Mouse (Mus musculus): ENCODE data around the gene Unc119b.
"Not testable (repeated sequence)": the region's sequence is repeated elsewhere in the genome, so short reads cannot be mapped to it uniquely, and the experiment has no call there.

Unc119b gene

DNA sequence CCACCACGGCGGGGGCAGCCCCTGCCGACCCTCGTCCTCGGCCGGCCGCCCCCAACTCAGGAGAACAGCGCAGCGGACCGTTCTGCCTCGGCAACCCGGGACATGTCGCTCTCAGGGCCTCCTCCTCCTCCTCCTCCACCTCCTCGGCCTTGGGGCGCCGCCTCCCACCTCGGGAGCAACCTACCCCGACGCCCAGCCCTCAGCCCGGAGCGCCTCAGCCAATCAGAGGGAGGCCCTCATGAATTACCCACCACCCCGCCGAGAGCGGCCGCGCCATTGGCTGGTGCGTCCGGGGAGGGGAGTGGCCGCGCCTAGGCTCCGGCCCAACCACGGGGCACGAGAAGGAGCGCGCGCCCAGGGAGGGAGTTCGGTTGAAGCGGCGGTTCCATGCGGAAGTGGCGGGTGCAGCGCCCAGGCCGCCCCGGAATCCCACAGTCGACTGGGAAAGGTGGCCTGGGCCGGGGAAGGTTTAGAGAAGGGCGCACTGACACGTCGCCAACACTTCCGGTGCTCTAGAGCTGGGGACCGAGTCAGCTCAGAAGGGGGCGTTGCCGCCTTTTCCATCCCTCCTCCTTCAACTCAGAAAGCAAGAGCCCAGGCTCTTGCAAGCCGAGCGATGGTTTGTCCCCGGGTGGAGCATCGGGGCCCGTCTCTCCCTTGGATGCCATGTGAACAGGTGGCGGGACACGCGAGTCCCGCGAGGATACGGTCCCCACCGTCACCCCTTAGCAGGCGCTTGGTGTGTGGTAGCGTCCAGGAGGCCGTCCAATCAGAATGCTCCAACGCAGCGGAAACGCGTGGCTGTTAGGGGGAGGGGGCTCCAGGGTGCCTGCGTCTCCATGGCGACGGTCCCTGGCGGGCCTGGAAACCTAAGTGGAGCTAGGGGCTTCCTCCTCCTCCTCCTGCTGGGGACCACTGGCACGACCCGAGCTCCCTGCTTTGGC lies 23.5 kb upstream of the Unc119b start, which contains the start of gene Mlec:
Gene Mlec (minus strand): TSS at position 140 of the 944 bp plus-strand sequence.
- peak; percentile 98 for DNase-seq (ENCODE audit: low spot score in 2 of 2)

DNA sequence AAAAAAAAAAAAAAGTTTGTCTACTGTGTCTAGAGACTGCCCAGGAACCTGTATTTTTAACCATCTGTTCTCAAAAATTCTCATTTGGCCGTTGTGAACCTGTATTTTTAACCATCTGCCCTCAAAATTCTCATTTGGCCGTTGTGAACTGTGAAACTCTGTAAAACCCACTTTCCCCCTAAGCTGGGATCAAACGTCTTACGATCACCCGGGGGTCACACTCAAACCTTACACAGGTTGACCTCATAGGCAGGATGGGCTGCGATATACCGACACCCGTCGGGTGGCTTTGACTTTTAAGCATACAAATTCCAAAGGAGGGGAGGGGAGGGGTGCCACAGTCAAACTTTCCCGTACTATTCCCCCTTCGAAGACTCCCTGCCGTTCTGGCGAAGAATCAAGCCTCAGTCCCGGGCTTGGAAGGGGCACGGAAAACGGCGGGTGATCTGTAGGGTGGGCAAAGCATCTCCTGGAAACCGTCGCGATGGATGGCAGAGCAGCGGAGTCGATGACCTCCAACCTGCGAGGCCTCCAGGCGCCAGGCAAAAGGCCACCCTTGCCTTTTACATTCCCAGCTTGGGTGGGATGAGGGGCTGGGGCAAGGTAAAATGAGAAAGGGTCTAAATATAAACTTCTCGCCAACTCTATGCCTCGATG lies 22.3 kb upstream of the Unc119b start:
- no peak for DNase-seq (ENCODE audit: low spot score in 2 of 2)

DNA sequence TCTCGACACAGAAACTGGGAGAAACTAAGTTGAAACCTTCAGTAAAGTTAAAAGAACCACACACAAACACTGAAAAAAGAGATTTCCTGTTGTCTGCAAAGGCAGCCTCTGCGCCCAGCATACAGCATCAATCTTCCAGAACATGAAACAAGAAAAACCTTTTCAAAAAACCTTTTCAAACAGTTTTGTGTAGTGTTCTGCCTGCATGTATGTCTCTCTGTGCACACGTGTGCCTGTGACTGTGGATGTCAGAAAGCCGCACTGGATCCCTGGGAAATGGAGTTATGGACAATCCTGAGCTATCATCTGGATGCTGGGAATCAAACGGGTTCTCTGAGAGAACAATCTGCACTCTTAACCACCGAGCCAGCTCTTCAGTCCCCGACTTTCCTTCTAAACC lies 21.6 kb upstream of the Unc119b start:
- DNase-seq (ENCODE audit: low spot score in 2 of 2): no peak

DNA sequence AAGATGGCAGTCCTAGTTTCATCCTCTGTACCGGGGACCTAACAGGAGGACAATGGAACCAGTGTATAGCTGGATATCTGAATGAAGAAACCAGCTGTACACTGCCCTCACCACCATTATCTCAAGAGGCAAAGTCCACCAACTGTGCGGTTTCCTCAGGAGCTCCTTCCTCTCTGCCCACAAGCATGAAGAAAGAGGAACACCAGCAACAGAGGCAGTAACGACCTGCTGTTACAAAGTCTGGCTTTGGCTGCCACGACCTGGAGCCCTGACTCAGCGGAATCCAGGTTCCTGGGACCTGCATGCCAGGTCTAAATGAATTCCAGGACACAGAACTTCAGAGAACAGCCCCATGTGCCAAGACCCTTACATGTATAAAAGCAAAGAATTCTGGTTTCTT lies 21.1 kb upstream of the Unc119b start:
- no peak for DNase-seq (ENCODE audit: low spot score in 2 of 2)

DNA sequence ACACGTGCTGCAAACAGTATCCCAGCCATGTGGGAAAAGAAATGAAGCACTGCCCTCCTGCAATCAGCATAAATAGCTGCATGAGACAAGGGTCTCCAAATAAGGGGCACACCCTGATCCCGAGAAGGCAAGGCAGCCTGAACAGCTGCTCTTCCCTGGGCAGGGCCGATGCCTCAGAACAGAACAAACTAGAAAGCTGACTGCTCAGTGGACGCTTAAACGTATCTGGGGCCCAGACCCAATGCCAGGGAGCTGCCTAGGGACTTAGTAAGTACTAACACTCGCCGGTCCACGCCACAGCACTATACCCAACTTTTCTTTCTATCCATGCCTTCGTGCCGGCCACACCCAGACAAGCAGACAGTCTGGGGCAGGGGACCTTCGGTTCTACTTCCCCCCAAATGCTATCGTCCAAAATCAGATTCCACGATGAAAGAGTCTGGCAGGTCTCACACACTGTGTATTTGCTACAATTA lies 20.4 kb upstream of the Unc119b start:
- DNase-seq (ENCODE audit: low spot score in 2 of 2): no peak

DNA sequence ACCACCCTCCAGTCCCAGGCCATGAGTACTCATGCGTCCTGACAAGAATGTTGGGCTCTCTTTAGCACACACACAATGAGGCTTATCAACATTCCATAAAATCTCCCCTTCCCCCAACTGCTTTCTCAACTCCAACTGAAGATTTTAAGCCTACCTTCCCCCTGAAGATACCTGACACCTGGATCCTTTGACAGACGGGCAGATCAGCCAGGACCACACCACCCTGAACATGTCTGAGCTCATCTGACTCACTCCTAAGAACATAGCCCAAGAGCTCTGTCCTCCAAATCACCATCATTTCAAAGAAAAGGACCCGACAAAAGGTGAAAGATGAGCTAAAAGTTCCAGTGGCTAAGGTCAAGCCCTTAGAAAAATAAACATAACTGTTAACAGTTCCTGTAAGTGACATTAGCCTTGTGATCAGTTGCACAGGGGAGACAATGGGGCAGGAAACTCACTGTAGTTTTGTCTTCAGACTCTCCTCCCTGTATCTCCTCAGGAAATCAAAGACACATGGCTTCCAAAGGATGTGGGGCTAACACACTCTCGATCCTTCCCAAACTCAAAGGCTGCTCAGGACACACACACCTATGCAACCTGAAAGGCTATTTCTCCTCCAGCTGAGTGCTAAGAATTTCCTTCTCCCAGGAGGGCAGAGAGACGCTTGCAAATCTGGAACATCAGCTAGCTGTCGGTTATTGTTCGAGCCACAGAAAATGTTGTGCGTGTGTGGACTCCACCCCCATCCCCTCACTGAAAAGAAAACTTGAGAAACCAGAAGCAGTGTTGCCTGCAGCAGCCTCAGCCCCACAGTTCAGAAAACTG lies 17.6 kb upstream of the Unc119b start:
- DNase-seq (ENCODE audit: low spot score in 2 of 2): no peak

DNA sequence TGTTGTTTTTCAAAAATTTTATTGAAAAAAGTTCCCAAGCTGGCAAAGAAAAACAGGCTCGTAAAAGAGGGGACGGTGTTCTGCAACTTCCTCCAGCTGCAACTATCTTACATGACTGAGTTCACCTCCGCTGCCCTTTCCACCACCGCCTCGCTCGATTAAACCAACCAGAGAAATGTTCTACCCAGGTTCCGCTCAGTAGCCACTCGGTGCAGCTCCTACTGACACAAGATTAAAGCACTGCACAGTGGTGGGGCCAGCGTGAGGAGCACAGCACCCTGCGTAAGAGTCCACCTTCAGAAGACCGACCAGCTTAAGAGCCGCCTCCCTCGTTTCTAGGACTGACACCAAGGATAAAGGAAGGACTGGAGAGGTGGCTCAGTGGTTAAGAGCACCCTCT lies 16.7 kb upstream of the Unc119b start:
- no peak for DNase-seq (ENCODE audit: low spot score in 2 of 2)

DNA sequence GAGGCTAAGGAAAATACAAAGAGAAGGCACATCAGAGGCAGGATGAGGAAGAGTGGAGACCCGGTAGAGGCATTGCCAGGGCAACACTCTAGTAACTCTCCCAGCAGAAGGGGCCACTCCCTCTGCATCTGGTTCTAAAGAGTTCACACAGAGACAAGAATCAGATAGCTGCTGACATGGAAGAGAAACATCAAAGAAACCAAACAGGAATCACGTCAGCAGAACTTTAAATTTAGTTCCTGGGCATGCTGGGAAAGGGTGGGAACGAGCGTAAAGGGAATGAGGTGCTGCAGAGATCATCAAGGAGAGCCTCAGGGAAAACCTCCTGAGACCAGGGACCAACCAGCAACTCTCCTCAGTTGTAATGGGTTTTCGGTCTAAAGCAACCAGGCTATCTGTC lies 16.2 kb upstream of the Unc119b start:
- no peak for DNase-seq (ENCODE audit: low spot score in 2 of 2)

DNA sequence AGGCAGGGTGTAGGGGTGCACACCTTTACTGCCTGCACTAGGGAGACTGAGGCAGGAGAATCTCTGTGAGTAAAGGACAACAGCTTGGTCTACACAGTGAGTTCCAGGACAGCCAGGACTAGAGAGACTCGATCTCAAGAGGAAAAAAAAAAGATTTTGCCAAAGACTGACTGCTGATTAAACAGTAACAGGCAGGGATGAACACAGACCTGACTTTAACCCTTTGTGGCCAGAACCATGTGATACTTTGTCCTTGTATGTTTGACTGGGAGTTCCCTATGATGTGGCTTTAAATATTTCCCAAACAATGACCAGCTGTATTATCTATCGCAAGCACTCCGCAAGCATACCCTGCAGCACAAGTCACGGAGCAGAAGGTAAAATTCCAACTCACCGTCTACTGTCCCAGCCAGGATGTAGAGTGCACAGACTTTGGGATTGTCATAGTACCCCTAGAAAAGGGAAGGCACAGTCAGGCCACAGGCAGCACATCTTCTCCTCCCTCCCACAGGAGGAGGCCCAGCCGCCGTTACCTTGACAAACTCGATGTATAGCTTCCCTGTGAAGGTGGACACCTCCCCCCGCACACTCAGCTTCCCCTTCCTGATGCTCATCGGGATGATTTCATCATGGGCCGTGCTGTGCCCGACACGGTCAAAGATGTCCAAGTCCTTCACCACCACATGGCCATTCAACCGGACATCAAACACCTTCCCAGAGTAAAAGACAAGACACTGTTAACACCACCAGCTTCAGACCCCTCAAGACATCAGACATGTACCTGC lies 15.1 kb upstream of the Unc119b start:
- DNase-seq (ENCODE audit: low spot score in 2 of 2): no peak

DNA sequence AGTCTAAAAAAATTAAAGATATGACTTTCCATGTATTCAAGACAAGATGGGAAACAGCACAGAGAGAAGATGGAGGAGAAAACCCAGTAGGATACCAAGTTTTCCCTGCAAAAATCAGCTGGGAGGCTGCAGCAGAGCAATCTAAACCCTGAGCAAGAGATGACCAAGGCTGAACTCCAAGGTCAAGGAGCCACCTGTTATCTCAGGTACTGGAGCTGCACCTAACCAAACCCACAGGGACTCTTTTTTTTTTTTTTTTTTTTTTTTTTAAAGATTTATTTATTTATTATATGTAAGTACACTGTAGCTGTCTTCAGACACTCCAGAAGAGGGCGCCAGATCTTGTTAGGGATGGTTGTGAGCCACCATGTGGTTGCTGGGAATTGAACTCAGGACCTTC lies 14.1 kb upstream of the Unc119b start:
- not testable (repeated sequence) for DNase-seq (ENCODE audit: low spot score in 2 of 2)

DNA sequence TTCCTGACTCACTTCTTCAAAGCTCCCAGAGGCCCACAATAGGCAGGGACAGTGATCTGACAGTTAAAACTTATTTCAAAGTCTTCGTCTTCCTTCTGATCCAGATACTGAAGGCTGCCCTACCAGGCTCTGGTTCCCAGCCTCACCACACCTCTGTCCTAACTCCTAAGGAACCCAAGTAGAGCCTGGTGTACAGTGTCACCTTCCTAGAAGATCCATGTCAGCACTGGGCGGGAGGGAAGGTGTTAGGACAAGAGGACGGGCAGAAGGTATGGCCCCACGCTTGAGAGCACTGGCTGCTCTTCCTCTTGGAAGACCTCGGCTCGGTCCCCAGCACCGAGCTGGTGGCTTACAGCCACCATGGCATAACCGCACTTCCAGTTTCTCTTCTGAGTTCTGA lies 13.6 kb upstream of the Unc119b start:
- DNase-seq (ENCODE audit: low spot score in 2 of 2): no peak

DNA sequence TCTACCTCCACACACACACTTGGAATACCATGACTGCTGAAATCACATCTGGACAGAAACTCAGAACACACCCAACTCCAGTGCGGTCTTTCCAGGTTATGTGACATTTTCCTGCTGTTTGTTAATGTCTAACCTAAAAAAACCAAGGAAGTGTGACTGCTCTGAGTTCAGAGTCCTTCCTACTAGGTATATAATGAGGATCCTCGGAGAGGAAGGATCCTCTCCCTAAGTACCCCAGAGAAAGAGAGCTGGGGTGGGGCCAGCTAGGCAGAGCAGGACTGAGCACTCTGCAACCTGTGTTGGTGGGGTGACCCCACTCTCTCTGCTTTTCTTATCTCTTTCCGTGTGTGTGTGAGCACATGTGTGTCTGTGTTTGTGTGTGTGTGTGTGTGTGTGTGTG lies 12.6 kb upstream of the Unc119b start:
- no peak for DNase-seq (ENCODE audit: low spot score in 2 of 2)

DNA sequence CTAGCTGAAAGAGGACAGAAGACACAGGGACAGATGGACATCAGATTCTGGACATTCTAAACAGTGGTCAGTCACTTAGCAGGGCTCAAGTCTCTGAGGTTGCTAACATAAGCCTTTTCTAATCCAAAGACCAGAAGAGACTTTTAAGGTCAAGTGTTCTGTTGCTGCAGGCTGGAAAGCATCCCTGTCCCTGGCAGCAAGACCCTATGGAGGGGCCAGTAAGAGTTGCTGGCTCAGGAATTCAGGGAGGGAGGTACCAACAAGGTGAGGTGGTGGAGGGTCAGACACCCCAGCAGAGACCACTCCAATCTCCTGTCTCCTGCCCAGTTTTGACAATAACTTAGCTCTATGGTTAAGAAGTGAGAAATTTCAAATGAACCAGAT lies 12.0 kb upstream of the Unc119b start:
- no peak for DNase-seq (ENCODE audit: low spot score in 2 of 2)

DNA sequence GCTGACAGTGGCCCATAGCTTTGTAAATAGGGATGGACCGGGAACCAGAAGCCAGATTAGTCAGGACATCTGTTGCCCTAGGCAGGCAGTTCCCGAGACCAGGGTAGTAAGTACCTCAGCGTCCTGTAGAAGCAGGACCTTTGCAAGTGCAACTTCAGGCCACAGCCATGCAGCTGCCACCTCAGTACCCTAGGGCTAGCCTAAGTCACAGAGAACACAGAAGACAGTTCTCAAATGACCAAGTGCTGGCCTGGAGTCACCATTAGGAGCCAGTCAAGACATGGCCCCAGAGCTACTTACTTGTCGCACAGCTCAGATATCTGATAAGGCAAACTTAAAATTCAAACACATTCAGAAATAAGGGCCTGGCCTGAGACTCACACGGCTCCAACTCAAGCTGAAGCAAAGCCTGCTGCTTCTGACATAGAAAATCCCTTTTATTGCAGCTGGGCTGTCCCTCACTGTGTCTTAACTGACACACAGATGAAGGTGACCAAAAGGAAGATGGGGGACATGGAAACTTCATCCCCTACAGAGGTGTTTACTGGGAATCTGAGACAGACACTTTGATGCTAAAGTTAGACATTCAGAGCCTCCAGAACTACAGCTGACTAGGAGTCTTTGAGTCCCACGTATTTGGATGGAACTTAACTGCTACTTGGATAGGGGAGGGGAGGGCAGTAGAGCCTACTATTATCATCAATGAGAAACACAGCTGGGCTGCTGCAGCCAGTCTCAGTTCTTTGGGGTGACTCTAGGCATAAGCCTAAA lies 11.4 kb upstream of the Unc119b start:
- no peak for DNase-seq (ENCODE audit: low spot score in 2 of 2)

DNA sequence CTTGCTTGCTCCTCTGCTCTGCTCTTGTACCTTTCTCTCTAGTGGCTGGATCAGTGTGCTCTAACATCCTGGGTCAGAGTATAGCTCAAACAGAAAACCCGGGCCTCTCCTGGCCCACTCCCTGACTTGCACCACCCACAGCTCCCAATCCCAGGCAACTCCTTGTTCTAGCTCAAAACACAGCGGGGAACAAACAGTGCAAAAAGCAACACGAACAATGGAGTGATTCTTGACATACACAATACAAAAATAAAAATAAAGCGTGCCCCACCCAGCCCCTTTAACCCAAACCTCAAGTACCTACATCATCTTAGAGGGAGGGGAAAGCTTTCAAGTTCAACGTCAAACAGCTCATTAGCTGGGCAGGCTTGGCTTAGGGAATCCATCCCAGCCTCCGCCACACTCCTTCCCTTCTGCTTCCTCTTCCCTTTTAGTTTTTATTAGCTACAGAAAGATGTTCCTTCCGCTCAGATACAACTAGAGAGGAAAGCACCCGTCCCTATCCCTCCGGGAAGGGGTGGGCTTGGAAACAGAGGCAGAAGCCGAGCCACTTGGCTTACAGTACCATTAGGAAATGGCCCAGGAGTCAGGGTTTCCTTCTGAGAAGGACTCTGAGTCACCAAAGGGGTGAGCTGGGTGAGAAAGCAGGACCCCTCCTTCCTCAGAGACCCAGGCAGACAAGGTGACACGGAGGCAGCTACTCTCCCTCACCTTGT lies 10.6 kb upstream of the Unc119b start:
- DNase-seq (ENCODE audit: low spot score in 2 of 2): peak; percentile 39 to 62

DNA sequence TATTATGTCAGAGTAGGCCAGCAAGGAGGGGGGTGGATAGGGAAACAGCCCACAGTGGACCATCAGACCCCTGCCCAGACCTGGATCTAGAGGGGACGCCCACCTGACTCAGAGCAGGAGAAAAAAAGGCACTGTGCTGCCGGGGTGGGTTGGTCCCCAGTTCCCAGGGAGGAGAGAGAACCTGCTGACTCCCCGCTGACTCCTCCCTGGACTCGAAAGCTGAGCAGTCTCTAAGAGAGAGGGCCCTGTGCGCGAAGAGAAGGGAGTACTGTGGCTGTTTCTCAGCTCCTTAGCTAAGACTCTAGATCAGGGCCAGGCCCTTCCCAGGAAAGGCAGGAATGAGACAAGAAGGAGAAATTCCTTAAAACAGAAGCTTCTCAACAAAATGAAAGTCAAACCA lies 9.7 kb upstream of the Unc119b start:
- no peak for DNase-seq (ENCODE audit: low spot score in 2 of 2)

DNA sequence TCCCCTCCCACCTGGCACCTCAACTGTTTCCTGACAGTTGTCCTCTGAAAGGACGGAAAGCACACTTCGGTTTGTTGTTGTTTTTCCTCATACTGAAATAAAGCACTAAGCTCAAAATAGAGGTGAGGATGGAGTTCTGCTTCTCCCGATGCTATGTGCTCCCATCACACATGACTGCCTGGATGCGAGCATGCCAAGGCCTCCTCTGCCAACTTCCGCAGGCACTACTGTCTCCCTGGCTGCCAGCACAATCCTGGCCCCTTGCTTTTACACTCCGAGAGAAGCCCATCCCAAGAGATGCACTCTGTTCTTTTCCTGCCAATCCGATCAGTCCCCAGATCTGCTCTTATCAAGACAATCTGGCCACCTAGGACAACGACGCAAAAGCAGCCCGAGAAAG lies 8.8 kb upstream of the Unc119b start:
- no peak for DNase-seq (ENCODE audit: low spot score in 2 of 2)

DNA sequence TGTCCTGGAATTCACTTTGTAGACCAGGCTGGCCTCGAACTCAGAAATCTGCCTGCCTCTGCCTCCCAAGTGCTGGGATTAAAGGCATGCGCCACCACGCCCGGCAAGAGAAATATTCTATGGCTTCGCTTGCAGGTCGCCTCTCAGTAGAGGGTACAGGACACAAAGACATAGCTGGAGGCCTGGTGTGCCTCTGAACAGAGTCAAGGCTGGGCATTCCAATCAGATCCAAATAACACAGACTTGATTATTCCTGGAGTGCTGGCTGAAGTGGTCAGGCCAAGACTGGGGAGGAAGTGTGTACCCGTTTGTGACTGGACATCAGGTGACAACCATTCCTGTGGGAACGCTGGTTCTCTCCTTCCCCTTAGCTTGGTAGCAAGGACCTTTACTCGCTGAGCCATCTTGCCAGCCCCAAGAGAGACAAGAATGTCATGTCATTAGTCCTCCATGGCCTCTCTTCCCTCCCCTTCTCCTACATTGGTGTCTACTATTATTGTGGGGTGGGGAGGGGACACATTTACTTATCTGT lies 7.5 kb upstream of the Unc119b start:
- no peak for DNase-seq (ENCODE audit: low spot score in 2 of 2)

DNA sequence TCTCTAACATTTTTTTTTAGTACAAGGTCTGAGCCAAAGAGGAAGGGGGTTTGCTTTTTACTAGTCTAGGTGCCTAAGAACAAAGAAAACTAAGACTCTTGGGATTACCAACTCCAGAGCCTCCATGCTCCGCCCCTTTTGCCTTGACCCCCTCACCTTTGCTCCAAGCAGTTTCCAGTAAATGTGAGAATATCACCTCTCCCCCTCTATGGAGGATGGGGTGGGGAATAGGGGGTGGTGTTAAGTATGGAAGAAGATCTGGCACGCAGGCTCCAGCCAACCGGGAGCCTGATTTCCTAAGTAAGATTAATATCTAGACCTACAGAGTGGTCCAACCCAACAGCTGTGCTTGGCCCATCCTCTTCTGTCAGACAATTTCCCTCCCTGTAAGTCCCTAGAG lies 6.0 kb upstream of the Unc119b start:
- no peak for DNase-seq (ENCODE audit: low spot score in 2 of 2)

DNA sequence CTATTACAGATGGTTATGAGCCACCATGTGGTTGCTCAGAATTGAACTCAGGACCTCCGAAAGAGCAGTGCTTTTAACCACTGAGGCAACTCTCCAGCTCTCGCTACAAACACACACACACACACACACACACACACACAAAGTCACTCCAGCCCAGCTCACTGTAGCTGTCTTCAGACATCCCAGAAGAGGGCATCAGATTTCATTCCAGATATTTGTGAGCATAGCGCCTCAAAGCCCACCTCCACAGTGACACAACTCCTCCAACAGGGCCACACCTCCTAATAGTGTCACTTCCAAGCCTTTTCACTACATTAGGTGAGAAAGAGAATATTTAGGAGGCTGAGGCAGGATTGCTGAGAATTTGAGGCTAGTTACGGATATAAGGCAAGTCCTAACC lies 4.3 kb upstream of the Unc119b start:
- no peak for DNase-seq (ENCODE audit: low spot score in 2 of 2)

Data from heart, adult 9 months (tissue).